Mouse (Mus musculus) cerebellum, adult 2 months (tissue): ENCODE measurements around the gene Nckap1.

ENCODE experiments used
- CTCF ChIP-seq: fragments of 200-500 bp; IDR thresholded peaks from 2 replicates; pipeline ENCODE4 v1.5.1; 2011; ENCODE audit warnings: low read depth, mild to moderate bottlenecking, control low read depth, low read length, moderate library complexity, borderline replicate concordance; ENCODE audit not compliant: insufficient read depth
- POLR2A ChIP-seq: fragments of 200-500 bp; IDR thresholded peaks from 2 replicates; pipeline ENCODE4 v1.6.1; 2011; ENCODE audit warnings: low read length, control low read depth, borderline replicate concordance; ENCODE audit not compliant: insufficient read depth

DNA sequence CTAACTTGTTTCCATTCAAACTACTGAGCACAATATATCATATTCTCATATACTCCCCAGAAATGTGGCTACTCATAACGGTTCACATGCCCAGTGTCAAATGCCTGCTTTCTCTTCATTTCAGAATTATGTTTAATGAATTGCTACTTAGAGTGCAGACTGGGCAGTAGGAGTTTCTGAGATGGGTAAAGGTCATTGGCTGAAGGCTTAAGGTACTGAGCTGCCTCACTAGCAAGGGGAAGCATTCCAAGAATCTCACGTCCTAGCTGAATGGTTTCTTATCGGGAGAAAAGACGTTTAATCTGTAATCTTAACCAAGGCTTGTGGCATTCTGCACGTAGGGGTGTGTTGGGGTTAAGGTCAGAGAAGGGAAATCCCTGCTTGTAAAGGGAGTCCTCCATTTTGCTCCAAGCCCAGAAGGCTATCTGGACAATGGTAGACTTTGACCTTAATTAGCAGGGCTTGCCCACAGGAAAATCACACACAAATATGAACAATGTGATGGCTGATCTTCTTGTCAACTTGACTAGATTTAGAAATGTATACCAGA is 106.9 kb downstream of the Nckap1 start:
- TF ChIP-seq CTCF (no peak), POLR2A (no peak)
